Mouse (Mus musculus): ENCODE data around the gene Usp43. TPM values are rescaled to one million over a fixed set of nuclear protein-coding genes. Genes with fewer than 3 reads are reported as not detected.

The Usp43 gene
- total and polyA plus RNA-seq, 3 experiments, result not detected

DNA sequence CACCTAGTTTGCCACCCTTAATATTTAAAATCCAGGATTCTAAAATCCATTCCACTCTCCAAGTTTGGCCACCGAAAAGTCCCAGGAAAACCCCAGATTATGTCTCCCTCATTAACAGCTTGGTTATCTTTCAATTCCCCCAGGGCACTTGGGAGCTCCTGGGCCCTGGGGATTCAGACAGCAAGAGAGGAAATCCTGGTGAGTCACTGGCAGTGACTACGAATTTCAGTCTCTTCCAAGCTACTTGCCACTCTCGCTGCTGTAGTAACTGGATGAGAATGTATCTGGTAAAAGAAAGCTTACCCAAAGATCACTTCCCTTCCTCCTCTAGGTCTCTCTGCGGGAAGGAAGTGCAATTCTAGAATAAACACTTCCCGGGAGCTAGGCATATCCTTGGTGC lies 2.4 kb downstream of the Usp43 start:
- Histone ChIP-seq H3K36me3 (ENCODE audit: control insufficient read depth in 1 of 2, insufficient read depth in 2 of 2, low read length in 2 of 2) (no peaks in the 10 kb centered on the region), H3K9me3 (replicated peaks; ENCODE audit: insufficient read depth, low read length) (no peaks in the 10 kb centered on the region), H3K4me1 (ENCODE audit: control insufficient read depth in 1 of 2, insufficient read depth in 2 of 2, low read length in 2 of 2) (no peaks in the 10 kb centered on the region), H3K4me3 (ENCODE audit: control insufficient read depth in 1 of 2, insufficient read depth in 1 of 2, low read depth in 2 of 2, low read length in 2 of 2) (no peak overlapping the region), H3K79me2 (ENCODE audit: control insufficient read depth, insufficient read depth, low read length, poor library complexity) (no peaks in the 10 kb centered on the region), H3K27ac (ENCODE audit: control insufficient read depth, low read depth, low read length) (no peak overlapping the region), H3K9ac (ENCODE audit: control insufficient read depth, low read depth, low read length, poor library complexity, severe bottlenecking) (no peak overlapping the region), H3K27me3 (ENCODE audit: control insufficient read depth in 1 of 2, insufficient read depth in 2 of 2, low read length in 2 of 2) (no peaks in the 10 kb centered on the region)
- DNase-seq (ENCODE audit: low read depth, low spot score), result no peak
- TF ChIP-seq ZKSCAN1 (IDR thresholded peaks at IDR 0.05; ENCODE audit: low read depth, low read length) (no peak), USF1 (IDR thresholded peaks at IDR 0.05; ENCODE audit: low read depth, low read length) (no peak), E2F4 (IDR thresholded peaks at IDR 0.05; ENCODE audit: borderline replicate concordance, low read depth, low read length) (no peak), MYB (IDR thresholded peaks at IDR 0.05; ENCODE audit: low read depth, low read length) (no peak), KAT2A (conservative IDR thresholded peaks at IDR 0.05; ENCODE audit: low read depth, low read length) (no peak), TBP (IDR thresholded peaks at IDR 0.05; ENCODE audit: low read depth, low read length) (no peak), SMC3 (IDR thresholded peaks at IDR 0.05; ENCODE audit: low read depth, low read length) (no peak), MEF2A (IDR thresholded peaks at IDR 0.05; ENCODE audit: extremely low read depth, insufficient replicate concordance, low read depth, low read length, poor library complexity, severe bottlenecking) (no peak), ETS1 (IDR thresholded peaks at IDR 0.05; ENCODE audit: low read depth, low read length) (no peak), HCFC1 (IDR thresholded peaks at IDR 0.05; ENCODE audit: low read depth, low read length) (no peak), POLR2AphosphoS2 (IDR thresholded peaks at IDR 0.05; ENCODE audit: low read length) (no peak), RAD21 (IDR thresholded peaks at IDR 0.05; ENCODE audit: low read depth, low read length) (no peak), UBTF (IDR thresholded peaks at IDR 0.05; ENCODE audit: borderline replicate concordance, insufficient read depth, low read depth, low read length) (no peak), JUND (IDR thresholded peaks at IDR 0.05; ENCODE audit: low read depth, low read length) (no peak), NRF1 (IDR thresholded peaks at IDR 0.05; ENCODE audit: insufficient read depth, low read depth, low read length, poor library complexity, severe bottlenecking) (no peak)

DNA sequence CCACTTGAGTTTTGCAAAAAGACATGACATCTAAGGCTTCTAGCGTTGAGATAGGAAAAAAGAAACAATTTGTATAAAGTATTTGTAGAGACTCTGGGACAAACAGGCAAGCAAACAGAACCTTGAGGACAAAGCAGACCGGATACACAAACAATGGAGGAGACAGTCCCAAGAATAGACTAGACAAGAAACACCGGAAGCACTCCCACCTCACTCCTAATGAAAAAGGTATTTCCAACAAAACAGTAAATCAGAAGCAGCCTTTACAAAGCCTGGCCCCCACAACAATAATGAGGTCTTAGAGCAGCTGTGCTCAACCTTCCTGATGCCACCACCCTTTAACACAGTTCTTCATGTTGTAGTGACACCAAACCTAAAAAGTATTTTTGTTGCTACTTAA lies 4.8 kb downstream of the Usp43 start:
- no peaks in the 10 kb centered on the region for H3K79me2 ChIP-seq (ENCODE audit: control insufficient read depth, insufficient read depth, low read length, poor library complexity)
- no peak overlapping the region for H3K4me3 ChIP-seq (ENCODE audit: control insufficient read depth in 1 of 2, insufficient read depth in 1 of 2, low read depth in 2 of 2, low read length in 2 of 2)
- H3K36me3 ChIP-seq (ENCODE audit: control insufficient read depth in 1 of 2, insufficient read depth in 2 of 2, low read length in 2 of 2), result no peaks in the 10 kb centered on the region
- no peak for DNase-seq (ENCODE audit: low read depth, low spot score)
- H3K27ac ChIP-seq (ENCODE audit: control insufficient read depth, low read depth, low read length), result no peak overlapping the region
- no peaks in the 10 kb centered on the region for H3K27me3 ChIP-seq (ENCODE audit: control insufficient read depth in 1 of 2, insufficient read depth in 2 of 2, low read length in 2 of 2)
- no peaks in the 10 kb centered on the region for H3K4me1 ChIP-seq (ENCODE audit: control insufficient read depth in 1 of 2, insufficient read depth in 2 of 2, low read length in 2 of 2)
- TF ChIP-seq POLR2AphosphoS5 (IDR thresholded peaks at IDR 0.05; ENCODE audit: borderline replicate concordance, low read depth, low read length) (no peak), MEF2A (IDR thresholded peaks at IDR 0.05; ENCODE audit: extremely low read depth, insufficient replicate concordance, low read depth, low read length, poor library complexity, severe bottlenecking) (no peak), RAD21 (IDR thresholded peaks at IDR 0.05; ENCODE audit: low read depth, low read length) (no peak), POLR2AphosphoS2 (IDR thresholded peaks at IDR 0.05; ENCODE audit: low read length) (no peak)
- H3K9me3 ChIP-seq (replicated peaks; ENCODE audit: insufficient read depth, low read length), result no peaks in the 10 kb centered on the region
- no peak overlapping the region for H3K9ac ChIP-seq (ENCODE audit: control insufficient read depth, low read depth, low read length, poor library complexity, severe bottlenecking)

All from MEL (cell line).